Mouse (Mus musculus): ENCODE results near the gene Rpl35a. TPM values are rescaled to one million over a fixed set of nuclear protein-coding genes. Genes with fewer than 3 reads are reported as not detected.

The Rpl35a gene
- polyA plus RNA-seq, 1 experiment from 2014 or later: 1,076 TPM

DNA sequence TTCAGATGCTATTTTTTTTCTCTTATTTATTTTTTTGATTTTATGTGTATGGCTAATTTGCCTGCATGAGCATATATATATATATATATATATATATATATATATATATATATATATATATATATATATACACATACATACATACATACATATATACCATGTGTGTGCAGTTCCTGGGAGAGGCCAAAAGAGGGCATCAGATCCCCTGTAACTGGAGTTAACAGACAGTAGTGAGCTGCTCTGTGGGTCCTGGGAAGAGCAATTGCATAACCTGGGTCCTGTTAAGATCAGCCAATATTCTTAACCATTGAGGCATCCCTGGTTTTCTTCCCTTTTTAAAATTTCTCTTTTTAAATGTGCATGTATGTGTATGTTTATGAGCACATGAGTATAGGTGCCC is 14.7 kb downstream of the Rpl35a start:
- H3K4me1 ChIP-seq (ENCODE audit: control insufficient read depth, insufficient read depth, low read length): no peaks in the 10 kb centered on the region
- no peaks in the 10 kb centered on the region for H3K27me3 ChIP-seq (ENCODE audit: control insufficient read depth, insufficient read depth, low read length)
- no peaks in the 10 kb centered on the region for H3K36me3 ChIP-seq (ENCODE audit: control insufficient read depth, insufficient read depth, low read length)
- H3K9me3 ChIP-seq (ENCODE audit: control insufficient read depth, low read length): no peaks in the 10 kb centered on the region
- DNase-seq (ENCODE audit: low spot score) (no peak), ATAC-seq (ENCODE audit: insufficient number of reproducible peaks, low FRiP score, low TSS enrichment, low read depth) (no peak)
- H3K9ac ChIP-seq (ENCODE audit: low read length): no peak overlapping the region
- H3K27ac ChIP-seq (replicated peaks; ENCODE audit: low read depth, low read length): no peak overlapping the region
- no peak overlapping the region for H3K4me3 ChIP-seq (ENCODE audit: low read depth, low read length)
- no peak overlapping the region for H3K4me2 ChIP-seq (ENCODE audit: low read depth, severe bottlenecking)

DNA sequence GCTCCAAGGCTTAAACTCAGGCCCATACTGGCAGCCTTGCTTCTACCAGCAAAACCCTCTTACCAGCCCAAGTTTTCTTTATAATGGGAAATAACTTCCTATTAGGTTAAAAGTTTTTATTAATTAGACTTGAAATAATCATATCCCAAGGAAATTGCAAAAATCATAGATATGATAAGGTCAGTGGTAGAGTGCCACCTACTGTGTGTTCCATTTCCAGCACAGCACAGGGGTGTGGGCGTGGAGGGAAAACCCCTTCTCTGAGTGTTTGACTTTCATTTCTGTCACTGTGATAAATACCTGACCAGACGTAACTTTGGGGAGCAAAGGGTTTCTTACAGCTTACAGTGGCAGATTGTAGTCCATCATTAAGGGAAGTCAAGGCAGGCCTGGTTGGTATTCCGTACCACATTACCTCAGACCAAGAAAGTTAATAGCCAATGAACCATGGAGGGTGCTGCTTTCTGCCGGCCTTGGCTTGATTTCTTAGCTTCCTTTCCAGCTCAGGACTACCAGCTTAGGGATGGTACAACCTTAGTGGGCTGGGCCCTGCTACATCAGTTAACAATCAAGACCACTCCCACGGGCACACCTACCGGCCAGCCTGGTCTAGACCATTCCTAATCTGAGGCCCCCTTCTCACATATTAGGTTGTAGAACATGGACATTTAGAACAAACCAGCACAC is 16.8 kb downstream of the Rpl35a start:
- H3K4me3 ChIP-seq (ENCODE audit: low read depth, low read length): no peak overlapping the region
- 87% methylated on average over 6 of the region's 6 CpGs for WGBS
- no peaks in the 10 kb centered on the region for H3K9me3 ChIP-seq (ENCODE audit: control insufficient read depth, low read length)
- no peaks in the 10 kb centered on the region for H3K4me1 ChIP-seq (ENCODE audit: control insufficient read depth, insufficient read depth, low read length)
- H3K4me2 ChIP-seq (ENCODE audit: low read depth, severe bottlenecking): no peak overlapping the region
- H3K9ac ChIP-seq (ENCODE audit: low read length): no peak overlapping the region
- H3K36me3 ChIP-seq (ENCODE audit: control insufficient read depth, insufficient read depth, low read length): no peaks in the 10 kb centered on the region
- DNase-seq (ENCODE audit: low spot score): no peak
- no peaks in the 10 kb centered on the region for H3K27me3 ChIP-seq (ENCODE audit: control insufficient read depth, insufficient read depth, low read length)
- H3K27ac ChIP-seq (replicated peaks; ENCODE audit: low read depth, low read length): no peak overlapping the region
- ATAC-seq (ENCODE audit: insufficient number of reproducible peaks, low FRiP score, low TSS enrichment, low read depth): no peak

DNA sequence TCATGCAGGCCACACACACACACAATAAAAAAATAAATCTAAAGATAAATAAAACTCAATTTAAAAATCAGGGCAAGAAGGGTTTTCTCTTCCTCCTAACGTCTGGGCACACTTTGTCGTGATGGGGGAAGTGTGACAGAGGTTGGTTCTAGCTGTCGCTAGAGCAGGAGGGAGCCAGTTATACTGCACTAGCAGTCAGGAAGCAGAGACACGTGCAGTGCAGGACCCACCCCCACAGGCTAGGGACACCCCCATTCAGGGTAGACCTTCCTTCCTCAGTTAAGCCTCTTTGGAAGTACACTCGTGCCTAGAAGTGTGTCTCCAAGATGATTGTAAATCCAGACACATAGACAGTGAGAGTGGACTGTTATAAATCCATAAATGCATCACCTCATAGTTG is 18.7 kb downstream of the Rpl35a start:
- Histone ChIP-seq H3K4me3 (ENCODE audit: low read depth, low read length) (no peak overlapping the region), H3K9me3 (ENCODE audit: control insufficient read depth, low read length) (no peaks in the 10 kb centered on the region), H3K36me3 (ENCODE audit: control insufficient read depth, insufficient read depth, low read length) (no peaks in the 10 kb centered on the region), H3K9ac (ENCODE audit: low read length) (no peak overlapping the region), H3K27ac (replicated peaks; ENCODE audit: low read depth, low read length) (no peak overlapping the region), H3K27me3 (ENCODE audit: control insufficient read depth, insufficient read depth, low read length) (no peaks in the 10 kb centered on the region), H3K4me2 (ENCODE audit: low read depth, severe bottlenecking) (no peak overlapping the region), H3K4me1 (ENCODE audit: control insufficient read depth, insufficient read depth, low read length) (no peaks in the 10 kb centered on the region)
- ATAC-seq (ENCODE audit: insufficient number of reproducible peaks, low FRiP score, low TSS enrichment, low read depth): no peak
- DNase-seq (ENCODE audit: low spot score): no peak
- 68% methylated on average over 5 of the region's 5 CpGs for WGBS

DNA sequence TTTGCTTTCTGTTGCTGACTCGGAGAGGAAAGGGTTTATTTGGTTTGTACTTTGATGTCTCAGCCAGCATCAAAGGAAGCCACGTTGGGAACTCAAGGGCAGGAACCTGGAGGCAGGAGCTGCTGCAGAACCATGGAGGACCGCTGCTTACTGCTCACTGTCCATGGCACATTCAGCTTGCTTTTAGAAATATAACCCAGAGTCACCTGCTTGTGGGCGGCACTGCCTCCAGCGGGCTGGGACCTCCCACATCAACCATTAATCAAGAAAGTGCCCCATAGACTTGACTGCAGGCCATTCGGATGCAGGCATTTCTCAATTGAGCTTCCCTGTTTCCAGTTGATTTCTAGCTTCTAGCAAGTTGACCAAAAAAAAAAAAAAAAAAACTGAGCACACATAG is 19.8 kb downstream of the Rpl35a start:
- WGBS: 58% methylated on average over 6 of the region's 6 CpGs
- no peaks in the 10 kb centered on the region for H3K9me3 ChIP-seq (ENCODE audit: control insufficient read depth, low read length)

DNA sequence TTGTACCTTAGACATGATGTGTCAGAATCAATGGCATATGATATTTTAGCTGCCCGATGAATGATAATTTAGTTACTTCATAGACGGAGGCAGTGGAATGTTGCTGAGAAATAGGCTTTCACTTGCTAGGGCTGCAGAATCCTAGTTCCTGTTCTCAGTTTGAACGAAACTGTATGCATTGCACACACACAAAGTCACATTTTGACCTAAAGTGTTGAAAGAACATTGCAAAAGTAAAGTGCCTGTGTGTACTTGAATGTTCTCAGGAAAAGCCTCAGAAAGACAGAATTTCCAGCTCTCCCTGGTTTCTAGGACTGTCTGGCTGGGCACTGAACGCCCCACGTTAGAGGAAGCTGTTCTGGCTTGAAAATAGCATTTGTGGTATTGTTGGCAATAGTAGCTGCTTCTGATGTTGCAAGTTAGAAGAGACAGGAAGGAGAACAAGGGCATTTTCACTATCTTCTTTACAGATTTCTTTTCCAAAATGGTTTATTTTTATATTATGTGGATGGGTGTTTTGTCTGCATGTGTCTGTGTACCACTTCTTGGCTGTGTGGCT is 20.9 kb downstream of the Rpl35a start:
- H3K27me3 ChIP-seq (ENCODE audit: control insufficient read depth, insufficient read depth, low read length): no peaks in the 10 kb centered on the region
- WGBS: 91% methylated on average over 5 of the region's 5 CpGs
- H3K36me3 ChIP-seq (ENCODE audit: control insufficient read depth, insufficient read depth, low read length): no peaks in the 10 kb centered on the region

More for the DNA sequence above, 19.8 kb downstream of the Rpl35a start:
- H3K36me3 ChIP-seq (ENCODE audit: control insufficient read depth, insufficient read depth, low read length): no peaks in the 10 kb centered on the region
- H3K9ac ChIP-seq (ENCODE audit: low read length): no peak overlapping the region
- no peaks in the 10 kb centered on the region for H3K4me1 ChIP-seq (ENCODE audit: control insufficient read depth, insufficient read depth, low read length)
- ATAC-seq (ENCODE audit: insufficient number of reproducible peaks, low FRiP score, low TSS enrichment, low read depth) (no peak), DNase-seq (ENCODE audit: low spot score) (no peak)
- H3K27me3 ChIP-seq (ENCODE audit: control insufficient read depth, insufficient read depth, low read length): no peaks in the 10 kb centered on the region
- no peak overlapping the region for H3K4me3 ChIP-seq (ENCODE audit: low read depth, low read length)
- H3K27ac ChIP-seq (replicated peaks; ENCODE audit: low read depth, low read length): no peak overlapping the region
- H3K4me2 ChIP-seq (ENCODE audit: low read depth, severe bottlenecking): no peak overlapping the region

DNA sequence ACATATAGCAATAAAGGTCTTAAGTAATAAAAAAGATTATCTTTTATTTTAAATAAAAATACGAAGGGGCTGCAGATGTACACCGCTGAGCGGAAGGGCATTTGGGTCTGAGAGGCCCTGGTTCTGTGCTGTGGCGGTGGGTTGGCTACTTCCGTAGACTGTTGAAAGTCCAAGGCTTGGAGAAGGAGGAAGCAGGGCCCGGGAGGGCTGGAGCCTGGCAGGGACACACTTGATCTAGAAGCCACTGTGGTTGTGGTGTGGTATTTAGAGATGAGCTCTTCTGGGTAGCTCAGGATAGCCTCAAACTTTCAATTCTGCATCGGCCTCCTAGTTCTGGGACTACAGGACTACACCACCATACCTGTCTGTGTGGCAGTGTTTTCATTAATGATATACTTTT is 23.8 kb downstream of the Rpl35a start:
- WGBS: 98% methylated on average over 7 of the region's 7 CpGs
- Histone ChIP-seq H3K4me3 (ENCODE audit: low read depth, low read length) (no peak overlapping the region), H3K9me3 (ENCODE audit: control insufficient read depth, low read length) (no peaks in the 10 kb centered on the region), H3K27ac (replicated peaks; ENCODE audit: low read depth, low read length) (no peak overlapping the region), H3K9ac (ENCODE audit: low read length) (no peak overlapping the region), H3K4me1 (ENCODE audit: control insufficient read depth, insufficient read depth, low read length) (no peaks in the 10 kb centered on the region), H3K36me3 (ENCODE audit: control insufficient read depth, insufficient read depth, low read length) (no peaks in the 10 kb centered on the region), H3K4me2 (ENCODE audit: low read depth, severe bottlenecking) (no peak overlapping the region), H3K27me3 (ENCODE audit: control insufficient read depth, insufficient read depth, low read length) (no peaks in the 10 kb centered on the region)
- ATAC-seq (ENCODE audit: insufficient number of reproducible peaks, low FRiP score, low TSS enrichment, low read depth) (no peak), DNase-seq (ENCODE audit: low spot score) (no peak)

More for the DNA sequence above, 20.9 kb downstream of the Rpl35a start:
- H3K9me3 ChIP-seq (ENCODE audit: control insufficient read depth, low read length): no peaks in the 10 kb centered on the region
- no peak for DNase-seq (ENCODE audit: low spot score)
- no peaks in the 10 kb centered on the region for H3K4me1 ChIP-seq (ENCODE audit: control insufficient read depth, insufficient read depth, low read length)
- no peak overlapping the region for H3K4me2 ChIP-seq (ENCODE audit: low read depth, severe bottlenecking)
- no peak overlapping the region for H3K9ac ChIP-seq (ENCODE audit: low read length)
- ATAC-seq (ENCODE audit: insufficient number of reproducible peaks, low FRiP score, low TSS enrichment, low read depth): no peak
- no peak overlapping the region for H3K4me3 ChIP-seq (ENCODE audit: low read depth, low read length)
- H3K27ac ChIP-seq (replicated peaks; ENCODE audit: low read depth, low read length): no peak overlapping the region

DNA sequence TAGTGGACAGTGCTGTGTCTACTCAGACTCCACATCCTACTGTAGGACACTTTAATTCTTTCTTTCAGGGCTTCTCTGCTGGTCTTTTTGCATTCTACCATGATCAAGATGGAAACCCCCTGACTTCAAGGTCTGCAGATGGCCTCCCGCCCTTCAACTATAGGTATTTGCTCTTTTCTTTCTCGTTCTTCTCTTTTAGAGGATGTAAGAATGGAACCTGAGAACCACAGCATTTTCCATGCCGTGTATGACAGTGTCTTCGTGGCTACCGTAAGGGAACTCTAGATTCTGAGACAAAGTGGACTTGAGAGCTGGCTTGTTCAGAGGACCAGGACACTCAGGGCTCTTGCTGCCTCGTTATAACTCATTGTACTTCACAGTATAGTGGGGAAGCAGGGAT is 26.7 kb downstream of the Rpl35a start:
- no peak for ATAC-seq (ENCODE audit: insufficient number of reproducible peaks, low FRiP score, low TSS enrichment, low read depth)
- Histone ChIP-seq H3K36me3 (ENCODE audit: control insufficient read depth, insufficient read depth, low read length) (no peaks in the 10 kb centered on the region), H3K27me3 (ENCODE audit: control insufficient read depth, insufficient read depth, low read length) (no peaks in the 10 kb centered on the region), H3K27ac (replicated peaks; ENCODE audit: low read depth, low read length) (no peak overlapping the region), H3K4me2 (ENCODE audit: low read depth, severe bottlenecking) (no peak overlapping the region), H3K9ac (ENCODE audit: low read length) (no peak overlapping the region), H3K4me1 (ENCODE audit: control insufficient read depth, insufficient read depth, low read length) (no peaks in the 10 kb centered on the region), H3K9me3 (ENCODE audit: control insufficient read depth, low read length) (no peaks in the 10 kb centered on the region), H3K4me3 (ENCODE audit: low read depth, low read length) (no peak overlapping the region)
- 91% methylated on average over 6 of the region's 6 CpGs for WGBS
- no peak for DNase-seq (ENCODE audit: low spot score)

DNA sequence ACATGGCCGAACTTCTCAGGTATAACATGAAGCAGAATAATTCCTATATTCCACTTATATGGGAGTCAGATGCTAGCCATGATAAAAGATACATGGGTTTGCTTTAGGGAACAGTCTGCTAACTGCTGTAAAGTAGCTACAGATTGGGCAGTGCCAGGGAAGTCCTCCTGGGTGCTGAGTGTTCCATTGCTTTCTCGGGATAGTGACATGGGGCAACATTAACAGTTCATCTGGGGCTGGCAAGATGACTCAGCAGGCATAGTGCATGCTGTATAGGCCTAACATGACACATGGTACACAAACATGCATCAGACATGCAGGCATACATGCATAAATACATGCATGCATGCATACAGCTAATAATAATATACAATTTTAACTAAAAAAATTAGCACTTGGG is 27.7 kb downstream of the Rpl35a start:
- WGBS: 89% methylated on average over 2 of the region's 2 CpGs
- Histone ChIP-seq H3K27me3 (ENCODE audit: control insufficient read depth, insufficient read depth, low read length) (no peaks in the 10 kb centered on the region), H3K27ac (replicated peaks; ENCODE audit: low read depth, low read length) (no peak overlapping the region), H3K4me2 (ENCODE audit: low read depth, severe bottlenecking) (no peak overlapping the region), H3K36me3 (ENCODE audit: control insufficient read depth, insufficient read depth, low read length) (no peaks in the 10 kb centered on the region), H3K9me3 (ENCODE audit: control insufficient read depth, low read length) (no peaks in the 10 kb centered on the region), H3K4me1 (ENCODE audit: control insufficient read depth, insufficient read depth, low read length) (no peaks in the 10 kb centered on the region), H3K4me3 (ENCODE audit: low read depth, low read length) (no peak overlapping the region), H3K9ac (ENCODE audit: low read length) (no peak overlapping the region)
- DNase-seq (ENCODE audit: low spot score): no peak
- no peak for ATAC-seq (ENCODE audit: insufficient number of reproducible peaks, low FRiP score, low TSS enrichment, low read depth)

DNA sequence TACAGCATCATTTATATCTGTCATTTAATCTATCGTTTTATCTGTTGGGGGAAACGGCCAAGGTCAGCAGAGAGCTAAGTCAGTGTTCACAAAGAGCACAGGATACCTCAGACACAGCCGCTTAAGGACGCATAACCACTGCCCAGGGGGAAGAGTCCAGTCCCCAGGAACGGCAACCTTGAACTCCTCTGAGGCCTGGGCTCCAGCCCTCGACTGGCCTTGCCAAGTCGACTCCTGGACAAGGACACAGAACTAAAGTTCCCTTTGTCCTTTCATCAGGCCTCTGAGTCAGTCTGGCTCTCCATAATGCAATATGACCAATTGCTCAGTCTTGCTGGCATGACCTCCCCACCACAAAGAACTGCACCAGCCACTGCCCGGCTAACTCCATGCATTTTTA is 29.4 kb downstream of the Rpl35a start:
- 84% methylated on average over 8 of the region's 8 CpGs for WGBS
- H3K4me2 ChIP-seq (ENCODE audit: low read depth, severe bottlenecking): no peak overlapping the region
- no peak overlapping the region for H3K4me3 ChIP-seq (ENCODE audit: low read depth, low read length)
- no peak overlapping the region for H3K9ac ChIP-seq (ENCODE audit: low read length)
- no peaks in the 10 kb centered on the region for H3K27me3 ChIP-seq (ENCODE audit: control insufficient read depth, insufficient read depth, low read length)
- H3K4me1 ChIP-seq (ENCODE audit: control insufficient read depth, insufficient read depth, low read length): no peaks in the 10 kb centered on the region
- H3K36me3 ChIP-seq (ENCODE audit: control insufficient read depth, insufficient read depth, low read length): no peaks in the 10 kb centered on the region
- no peak for DNase-seq (ENCODE audit: low spot score)
- no peaks in the 10 kb centered on the region for H3K9me3 ChIP-seq (ENCODE audit: control insufficient read depth, low read length)
- no peak for ATAC-seq (ENCODE audit: insufficient number of reproducible peaks, low FRiP score, low TSS enrichment, low read depth)
- H3K27ac ChIP-seq (replicated peaks; ENCODE audit: low read depth, low read length): no peak overlapping the region
